Mouse (Mus musculus): ENCODE measurements around the gene Polr2m. TPM values are rescaled to one million over a fixed set of nuclear protein-coding genes. Genes with fewer than 3 reads are reported as not detected.
"Not testable (repeated sequence)": the region's sequence is repeated elsewhere in the genome, so short reads cannot be mapped to it uniquely, and the experiment has no call there.

Polr2m gene
- total RNA-seq (2014; fragmentation: Nextera tagmentation) = 98.5 and 112 TPM in 2 replicates
- total RNA-seq (2017) = 119 and 133 TPM in 2 replicates

- peak; percentile 98 for ATAC-seq (replicated peaks; ENCODE audit: poor library complexity, severe bottlenecking)
Observed at GRCm38 (mm10) chr9:71485475-71486094, at the start of gene Polr2m. Polr2m (minus strand) TSS chr9:71485935.

- no peak for ATAC-seq (replicated peaks; ENCODE audit: poor library complexity, severe bottlenecking)
Observed at GRCm38 (mm10) chr9:71535036-71535435, 49.3 kb upstream of the Polr2m start.

GRCm38 (mm10) chr9:71529960-71530359 lies 44.2 kb upstream of the Polr2m start:
- no peak for ATAC-seq (replicated peaks; ENCODE audit: poor library complexity, severe bottlenecking)

GRCm38 (mm10) chr9:71527438-71527837 lies 41.7 kb upstream of the Polr2m start:
- ATAC-seq (replicated peaks; ENCODE audit: poor library complexity, severe bottlenecking) = no peak

- no peak for ATAC-seq (replicated peaks; ENCODE audit: poor library complexity, severe bottlenecking)
Observed at GRCm38 (mm10) chr9:71523901-71524300, 38.2 kb upstream of the Polr2m start.

- no peak for ATAC-seq (replicated peaks; ENCODE audit: poor library complexity, severe bottlenecking)
Observed at GRCm38 (mm10) chr9:71519836-71520235, 34.1 kb upstream of the Polr2m start.

- no peak for ATAC-seq (replicated peaks; ENCODE audit: poor library complexity, severe bottlenecking)
Observed at GRCm38 (mm10) chr9:71517487-71517886, 31.8 kb upstream of the Polr2m start.

- ATAC-seq (replicated peaks; ENCODE audit: poor library complexity, severe bottlenecking) = no peak
Observed at GRCm38 (mm10) chr9:71515862-71516261, 30.1 kb upstream of the Polr2m start.

GRCm38 (mm10) chr9:71513566-71513965 lies 27.8 kb upstream of the Polr2m start:
- no peak for ATAC-seq (replicated peaks; ENCODE audit: poor library complexity, severe bottlenecking)

GRCm38 (mm10) chr9:71512899-71513298 lies 27.2 kb upstream of the Polr2m start:
- no peak for ATAC-seq (replicated peaks; ENCODE audit: poor library complexity, severe bottlenecking)

- ATAC-seq (replicated peaks; ENCODE audit: poor library complexity, severe bottlenecking) = no peak
Observed at GRCm38 (mm10) chr9:71498391-71499182, 12.9 kb upstream of the Polr2m start.

- ATAC-seq (replicated peaks; ENCODE audit: poor library complexity, severe bottlenecking) = no peak
Observed at GRCm38 (mm10) chr9:71496637-71497036, 10.9 kb upstream of the Polr2m start.

- no peak for ATAC-seq (replicated peaks; ENCODE audit: poor library complexity, severe bottlenecking)
Observed at GRCm38 (mm10) chr9:71493771-71494170, 8.0 kb upstream of the Polr2m start.

- no peak for ATAC-seq (replicated peaks; ENCODE audit: poor library complexity, severe bottlenecking)
Observed at GRCm38 (mm10) chr9:71492296-71493025, 6.7 kb upstream of the Polr2m start.

- no peak for ATAC-seq (replicated peaks; ENCODE audit: poor library complexity, severe bottlenecking)
Observed at GRCm38 (mm10) chr9:71490076-71490475, 4.3 kb upstream of the Polr2m start.

- ATAC-seq (replicated peaks; ENCODE audit: poor library complexity, severe bottlenecking) = no peak
Observed at GRCm38 (mm10) chr9:71486127-71486526, 392 bp upstream of the Polr2m start.

- ATAC-seq (replicated peaks; ENCODE audit: poor library complexity, severe bottlenecking) = no peak
Observed at GRCm38 (mm10) chr9:71484871-71485474, 762 bp downstream of the Polr2m start.

- not testable (repeated sequence) for ATAC-seq (replicated peaks; ENCODE audit: poor library complexity, severe bottlenecking)
Observed at GRCm38 (mm10) chr9:71483872-71484271, 1.9 kb downstream of the Polr2m start.

GRCm38 (mm10) chr9:71480305-71480704 lies 5.4 kb downstream of the Polr2m start:
- no peak for ATAC-seq (replicated peaks; ENCODE audit: poor library complexity, severe bottlenecking)

- ATAC-seq (replicated peaks; ENCODE audit: poor library complexity, severe bottlenecking) = no peak
Observed at GRCm38 (mm10) chr9:71479413-71479812, 6.3 kb downstream of the Polr2m start.

GRCm38 (mm10) chr9:71478596-71478995 lies 7.1 kb downstream of the Polr2m start:
- ATAC-seq (replicated peaks; ENCODE audit: poor library complexity, severe bottlenecking) = no peak

All from granulocyte monocyte progenitor cell, adult 5-6 weeks (primary cell).